Mouse (Mus musculus): Measurements from ENCODE around the gene Rnase2b.
"Not testable (repeated sequence)": the region's sequence is repeated elsewhere in the genome, so short reads cannot be mapped to it uniquely, and the experiment has no call there.

Gene Rnase2b

DNA sequence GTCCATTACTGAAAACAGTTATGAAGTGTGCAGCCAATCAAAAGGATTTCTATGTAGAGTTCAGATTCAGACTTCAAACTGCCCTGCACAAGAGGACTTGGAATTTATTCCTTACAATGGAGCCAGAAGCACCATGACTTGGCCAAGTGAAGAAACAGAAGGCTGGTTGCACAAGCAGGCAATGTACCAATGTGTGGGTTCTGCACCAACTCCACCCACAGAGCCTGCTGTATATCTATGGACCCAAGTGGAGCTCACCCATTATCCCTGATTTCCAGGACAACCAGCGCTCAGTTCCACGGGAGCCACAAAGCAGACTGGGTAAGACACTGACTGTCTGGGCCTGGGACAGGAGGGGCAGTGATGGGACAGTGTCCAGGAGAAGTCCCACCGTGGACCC, at the start of gene Rnase2b:
Gene Rnase2b (plus strand): TSS at position 285 of the 400 bp plus-strand sequence.
- not testable (repeated sequence) for DNase-seq (ENCODE audit: extremely low spot score, low read depth, low spot score)

DNA sequence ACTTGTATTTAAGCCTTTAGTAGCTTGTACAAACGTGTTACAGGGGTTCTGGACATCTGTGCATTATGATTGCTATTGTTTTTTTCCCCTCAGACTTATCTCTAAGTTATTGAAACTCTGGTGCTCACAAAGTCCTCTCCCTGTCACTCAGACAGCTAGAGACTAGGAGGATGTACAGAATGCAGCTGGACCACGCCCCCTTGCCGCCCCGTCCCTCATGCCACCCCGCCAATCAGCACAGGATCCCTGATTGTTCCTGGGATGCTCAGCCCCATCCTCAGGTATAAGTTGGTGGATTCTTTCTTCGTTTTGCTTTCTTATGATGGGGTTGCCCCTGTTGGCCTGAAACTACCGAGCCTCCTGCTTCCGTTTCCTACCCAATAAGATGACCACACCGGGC, 48.6 kb upstream of the Rnase2b start:
- DNase-seq (ENCODE audit: extremely low spot score, low read depth, low spot score): no peak

DNA sequence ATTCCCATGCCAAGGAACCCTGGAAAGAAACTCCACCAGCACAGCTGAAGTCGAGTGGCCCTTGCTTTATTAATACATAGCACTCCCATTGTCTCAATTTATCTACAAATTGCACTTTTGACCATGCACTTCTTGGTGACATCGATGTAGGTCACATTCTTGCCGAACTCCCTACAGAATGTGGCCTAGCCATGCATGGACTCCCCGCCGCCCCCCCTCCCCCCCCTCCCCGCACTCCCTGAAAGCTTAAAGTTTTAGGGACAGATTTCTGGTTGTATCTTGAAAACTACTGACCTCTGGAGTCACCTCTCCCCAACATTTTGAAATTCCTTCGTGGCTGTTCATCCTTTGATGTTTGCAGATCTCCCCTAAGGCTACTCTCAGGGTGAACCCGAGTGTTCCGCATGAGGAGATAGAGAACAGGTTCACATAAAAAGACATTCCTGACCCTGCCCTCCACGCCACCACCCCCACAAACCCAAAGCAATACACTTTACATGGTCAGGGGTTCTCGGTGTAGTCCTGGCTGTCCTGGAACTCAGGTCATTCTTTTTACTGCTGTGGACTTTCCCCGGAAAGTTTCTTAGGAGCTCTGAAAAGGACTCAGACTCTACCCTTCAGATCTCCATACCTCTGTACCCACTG, 48.0 kb upstream of the Rnase2b start, which contains the start of gene Eddm3b:
Gene Eddm3b (plus strand): TSS at position 511 of the 645 bp plus-strand sequence.
- no peak for DNase-seq (ENCODE audit: extremely low spot score, low read depth, low spot score)

DNA sequence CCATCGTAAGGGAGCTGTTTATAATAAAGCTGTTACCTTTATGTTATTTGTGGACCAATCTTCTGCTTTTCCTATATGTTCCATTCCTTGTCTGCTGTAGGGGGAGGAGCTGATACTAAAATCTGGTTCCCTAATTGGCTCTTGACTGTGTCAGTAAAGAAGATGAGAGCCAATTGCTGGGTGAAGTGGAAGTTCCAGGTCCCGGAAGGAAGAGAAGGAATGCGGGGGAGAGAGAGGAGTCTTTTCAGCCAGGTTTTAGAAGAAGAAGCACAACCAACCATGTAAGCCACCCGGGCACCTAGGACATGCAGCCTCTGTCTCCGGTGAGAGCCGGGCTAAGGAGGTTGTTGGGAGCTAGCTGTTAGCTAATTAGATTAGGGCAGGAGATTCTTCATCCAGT, 36.4 kb upstream of the Rnase2b start:
- no peak for DNase-seq (ENCODE audit: extremely low spot score, low read depth, low spot score)

DNA sequence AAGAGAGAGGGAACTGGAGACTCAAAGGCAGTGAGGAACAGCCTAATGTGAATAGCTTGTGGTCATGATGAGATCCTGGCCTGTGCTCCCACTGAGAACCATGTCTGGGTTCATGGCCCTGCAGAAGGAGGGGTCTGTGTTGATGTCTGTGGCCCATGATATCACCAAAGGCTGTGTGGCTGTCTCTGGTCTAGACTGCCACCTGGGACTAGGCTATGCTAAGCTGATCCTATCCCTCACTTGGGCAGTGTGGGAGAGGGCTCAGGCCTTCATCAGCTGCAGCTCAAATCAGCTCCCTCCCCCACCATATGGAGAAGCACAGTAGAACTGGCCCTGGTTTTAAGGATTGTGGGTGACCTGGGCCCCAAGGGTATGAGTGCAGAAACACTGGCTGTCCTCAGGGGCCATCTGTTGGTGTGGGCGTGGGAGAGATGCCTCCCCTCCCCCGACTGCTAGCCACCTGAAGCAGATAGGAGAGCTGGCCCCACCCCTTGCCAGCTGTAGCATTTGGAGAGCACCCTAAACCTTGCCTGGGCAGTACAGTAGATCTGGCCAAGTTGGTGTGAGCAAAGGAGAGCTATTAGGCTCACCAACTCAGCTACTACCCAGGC, 34.3 kb upstream of the Rnase2b start:
- DNase-seq (ENCODE audit: extremely low spot score, low read depth, low spot score): no peak

DNA sequence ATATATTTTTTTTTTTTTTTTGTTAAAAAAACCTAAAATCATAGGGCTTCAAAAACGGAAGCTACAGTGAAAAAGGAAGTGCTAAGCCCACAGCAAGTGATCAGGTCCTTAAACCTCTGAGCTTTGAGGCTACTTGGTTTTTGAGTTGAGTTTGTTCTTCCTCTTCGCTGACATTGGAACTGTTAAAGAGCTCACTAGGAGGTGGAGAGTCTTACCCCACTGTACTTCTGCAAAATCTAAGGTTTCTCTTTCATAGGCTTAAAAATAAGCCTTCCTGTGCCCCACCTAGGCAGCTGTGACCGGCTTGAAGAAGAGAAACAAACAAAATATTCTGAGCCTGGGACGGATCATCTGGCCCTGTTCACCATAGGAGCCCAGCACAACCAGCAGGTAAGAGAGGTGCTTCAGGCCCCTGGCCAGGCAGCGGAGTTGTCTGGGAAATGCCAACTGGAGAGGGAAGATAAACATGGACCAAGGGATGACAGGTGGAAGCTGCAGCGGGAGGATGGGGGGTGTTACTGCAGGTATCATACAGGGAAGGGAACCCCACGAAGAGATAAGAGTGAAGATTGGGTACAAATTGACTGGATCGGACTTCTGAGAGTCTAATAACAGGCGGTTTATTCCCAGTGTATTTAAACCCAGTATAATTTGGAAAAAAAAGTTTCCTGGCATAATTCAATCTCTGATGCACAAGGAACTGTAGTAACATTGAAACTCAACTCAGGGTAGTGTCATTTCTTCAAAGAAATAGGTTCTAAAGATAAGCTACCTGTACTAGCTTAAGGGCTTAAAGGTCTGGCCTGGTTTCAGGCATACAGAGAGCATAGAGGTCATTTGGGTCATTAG, 33.1 kb upstream of the Rnase2b start:
- DNase-seq (ENCODE audit: extremely low spot score, low read depth, low spot score): no peak

DNA sequence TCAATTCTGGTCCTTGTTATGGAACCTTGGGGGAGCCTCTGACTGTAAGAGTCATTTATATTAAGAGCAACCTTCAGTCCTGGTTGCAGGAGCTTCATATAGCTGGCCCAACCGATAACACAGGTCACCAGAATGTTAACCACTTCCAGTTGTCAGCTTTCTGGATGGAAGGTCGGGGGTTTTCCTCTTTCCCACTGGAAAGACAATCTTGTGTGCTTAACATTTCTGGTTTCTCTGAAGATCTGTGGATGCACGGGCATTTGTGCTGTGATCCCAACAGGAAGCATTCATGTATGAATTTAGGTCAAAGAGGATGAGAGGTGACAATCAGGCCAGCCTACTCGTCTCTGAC, 32.5 kb upstream of the Rnase2b start:
- no peak for DNase-seq (ENCODE audit: extremely low spot score, low read depth, low spot score)

DNA sequence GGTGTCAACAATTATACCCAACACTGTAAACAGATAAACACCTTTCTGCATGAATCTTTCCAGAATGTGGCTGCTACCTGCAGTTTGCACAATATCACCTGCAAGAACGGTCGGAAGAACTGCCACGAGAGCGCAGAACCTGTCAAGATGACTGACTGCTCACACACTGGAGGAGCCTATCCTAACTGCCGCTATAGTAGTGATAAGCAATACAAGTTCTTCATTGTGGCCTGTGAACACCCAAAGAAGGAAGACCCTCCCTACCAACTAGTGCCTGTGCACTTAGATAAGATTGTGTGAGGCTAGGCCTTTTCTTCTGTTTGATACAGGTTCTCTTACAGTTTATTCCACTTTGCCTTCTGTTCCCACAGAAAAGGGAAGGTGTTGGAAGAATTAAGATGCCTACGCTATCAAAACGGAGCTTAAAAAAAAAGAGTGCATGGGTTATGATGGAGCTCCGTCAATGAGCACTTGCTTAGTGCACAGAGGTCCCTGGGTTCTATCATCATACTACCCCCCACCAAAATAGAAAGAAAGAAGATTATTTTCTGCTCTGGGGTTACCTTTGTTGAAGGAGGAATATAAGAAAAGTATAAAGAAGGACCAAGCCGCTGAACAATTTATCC, 31.6 kb upstream of the Rnase2b start:
- no peak for DNase-seq (ENCODE audit: extremely low spot score, low read depth, low spot score)

DNA sequence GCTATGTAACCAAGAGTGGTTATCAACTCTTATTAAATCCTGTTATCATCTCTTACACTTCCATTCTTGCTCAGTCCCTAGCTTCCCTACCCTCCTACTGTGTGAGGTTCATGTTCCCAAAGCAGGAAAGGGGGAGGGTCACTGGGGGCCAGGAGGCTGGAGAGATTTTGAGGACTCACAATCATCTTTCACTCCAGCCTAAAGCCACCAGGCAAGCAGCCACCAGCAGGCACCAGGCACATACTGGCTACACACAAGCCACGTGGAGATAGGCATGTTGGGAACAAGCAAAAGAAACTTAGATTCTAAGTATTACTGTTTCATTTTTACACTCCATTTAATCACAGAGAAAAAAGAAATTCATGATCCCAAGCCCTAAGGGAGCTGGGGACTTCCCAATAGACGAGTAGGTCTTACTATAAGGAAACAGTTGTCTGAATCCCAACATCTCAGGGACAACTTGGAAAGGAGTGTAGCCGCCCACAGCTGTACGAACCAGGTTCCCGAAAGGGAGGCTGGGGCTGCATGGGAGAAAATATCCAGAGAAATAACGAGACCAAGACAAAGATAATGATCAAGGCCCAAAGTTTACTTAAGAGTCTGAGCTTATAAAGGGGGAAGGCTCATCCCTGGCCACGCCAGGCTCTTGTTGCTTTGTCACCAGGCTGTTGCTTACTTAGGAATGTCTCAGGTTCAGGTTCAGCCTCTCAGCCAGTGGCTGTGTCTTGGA, 30.8 kb upstream of the Rnase2b start:
- no peak for DNase-seq (ENCODE audit: extremely low spot score, low read depth, low spot score)

DNA sequence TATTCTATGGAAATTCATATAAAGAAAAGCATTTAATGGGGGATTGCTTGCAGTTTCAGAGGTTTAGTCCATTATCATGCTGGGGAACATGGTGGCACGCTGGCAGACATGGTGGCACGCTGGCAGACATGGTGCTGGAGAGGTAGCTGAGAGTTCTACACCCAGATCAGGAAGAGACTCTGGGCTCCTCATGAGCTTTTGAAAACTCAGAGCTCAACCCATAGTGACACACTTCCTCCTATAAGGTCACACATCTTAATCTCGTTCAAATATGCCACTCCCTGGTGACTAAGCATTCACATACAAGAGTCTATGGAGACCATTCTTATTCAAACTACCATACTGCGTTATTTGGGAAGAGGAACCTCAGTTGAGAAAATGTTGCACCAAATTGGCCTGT, 29.7 kb upstream of the Rnase2b start:
- DNase-seq (ENCODE audit: extremely low spot score, low read depth, low spot score): no peak

DNA sequence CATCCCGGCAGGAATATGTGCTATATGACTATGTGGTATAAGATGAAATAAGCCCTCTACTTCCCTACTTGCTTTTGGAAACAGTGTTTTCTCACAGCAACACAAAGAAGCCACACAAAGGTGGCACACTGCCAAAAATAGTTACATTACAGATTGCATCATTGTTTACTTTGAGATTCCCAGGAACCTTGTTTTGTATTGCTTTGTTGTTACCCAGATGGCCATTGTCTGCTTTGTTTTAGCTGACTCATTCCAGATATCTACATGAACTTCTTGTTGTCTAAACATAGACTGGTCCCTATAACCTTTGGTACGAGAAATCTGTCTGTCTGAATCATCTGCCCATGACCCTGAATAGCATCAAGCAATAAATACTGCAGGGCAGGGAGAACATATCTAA, 21.7 kb upstream of the Rnase2b start:
- no peak for DNase-seq (ENCODE audit: extremely low spot score, low read depth, low spot score)

DNA sequence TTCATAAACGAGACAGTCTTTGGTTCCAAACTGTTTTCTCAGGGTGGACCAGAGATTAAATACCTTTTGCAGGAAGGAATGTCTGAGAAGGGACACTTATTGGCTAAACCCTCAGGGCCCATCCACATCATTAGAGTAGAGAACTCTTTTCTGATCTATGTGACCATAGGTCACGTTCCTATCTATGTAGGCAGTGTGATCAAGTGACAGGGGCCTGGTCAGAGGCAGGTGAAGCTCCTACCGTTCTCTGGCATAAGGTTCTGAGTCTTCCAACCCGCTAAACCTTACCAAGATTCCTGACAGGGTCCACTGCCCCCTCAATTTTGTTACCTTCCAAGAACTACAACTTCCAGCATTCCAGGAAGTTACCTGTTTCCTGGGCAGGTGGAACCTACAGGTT, 19.9 kb upstream of the Rnase2b start:
- DNase-seq (ENCODE audit: extremely low spot score, low read depth, low spot score): no peak

DNA sequence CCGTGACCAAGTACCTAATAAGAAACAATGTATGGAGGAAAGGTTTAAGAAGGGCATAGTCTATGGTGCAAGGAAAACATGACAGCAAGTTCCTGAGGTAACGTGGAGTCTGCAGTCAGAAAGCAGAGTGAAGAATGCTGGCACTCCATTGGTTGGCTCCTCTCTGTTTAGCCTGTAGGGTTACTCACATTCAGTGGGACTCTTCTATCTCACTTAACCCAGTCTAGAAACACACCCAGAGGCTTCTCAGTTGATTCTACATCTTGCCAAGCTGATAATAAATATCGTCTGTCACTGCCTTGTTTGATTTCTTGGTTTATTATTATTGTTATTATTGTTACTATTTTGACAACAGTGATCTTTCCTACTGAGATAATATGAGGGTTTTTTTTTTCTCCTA, 19.5 kb upstream of the Rnase2b start:
- DNase-seq (ENCODE audit: extremely low spot score, low read depth, low spot score): no peak

DNA sequence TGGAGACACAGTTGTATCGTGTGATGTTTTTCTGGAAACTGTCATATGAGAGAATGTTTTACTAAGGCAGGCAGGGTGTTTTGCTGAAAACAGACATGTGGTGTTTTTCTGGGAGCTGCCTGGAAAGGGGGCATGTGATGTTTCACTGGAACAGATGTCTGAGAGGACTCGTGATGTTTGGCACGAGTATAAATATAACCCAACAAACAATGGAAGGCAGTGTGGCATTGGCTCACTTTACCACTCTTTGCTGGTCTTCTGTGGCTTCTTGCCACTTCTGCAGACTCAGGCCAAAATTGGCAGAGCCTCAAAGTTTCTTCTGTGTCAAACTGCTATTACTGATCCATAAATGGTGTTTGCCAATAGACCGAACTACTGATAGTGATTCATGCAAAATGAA, 18.8 kb upstream of the Rnase2b start:
- no peak for DNase-seq (ENCODE audit: extremely low spot score, low read depth, low spot score)

DNA sequence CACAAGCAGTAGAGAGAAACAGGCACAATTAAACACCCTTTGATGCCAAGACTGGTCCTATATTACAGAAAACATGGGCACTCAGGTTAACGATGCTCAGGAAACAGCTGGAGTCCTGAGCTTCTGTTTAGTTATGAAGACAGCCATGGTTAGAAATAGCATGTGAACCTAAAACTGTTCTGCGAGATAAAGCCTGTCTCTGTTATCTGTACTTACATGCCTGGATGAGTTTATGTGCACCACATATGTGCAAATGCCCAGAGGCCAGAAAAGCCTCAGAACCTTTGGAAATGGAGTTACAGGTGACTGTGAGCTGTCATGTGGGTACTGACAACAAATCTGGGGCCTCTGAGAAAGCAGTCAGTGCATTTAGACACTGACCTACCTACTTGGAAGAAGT, 18.1 kb upstream of the Rnase2b start:
- no peak for DNase-seq (ENCODE audit: extremely low spot score, low read depth, low spot score)

DNA sequence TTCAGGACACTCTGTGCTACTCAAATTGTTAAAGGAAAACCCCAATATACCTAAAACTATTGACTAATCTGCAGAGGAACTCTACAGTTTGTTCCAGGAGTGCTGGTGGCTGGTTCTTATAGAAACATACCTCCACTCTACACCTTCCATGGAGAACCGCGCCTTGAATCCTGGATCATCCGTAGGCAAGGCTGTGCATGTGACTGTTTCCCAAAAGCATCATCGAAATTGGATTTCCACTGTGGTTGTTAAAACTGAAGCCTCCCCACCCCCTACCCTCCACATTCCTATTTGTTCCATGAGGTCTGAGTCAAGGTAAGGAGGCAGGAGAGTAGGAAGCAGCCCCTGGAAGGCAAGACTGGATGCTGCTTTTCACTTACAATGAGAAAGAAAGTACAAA, 17.6 kb upstream of the Rnase2b start:
- no peak for DNase-seq (ENCODE audit: extremely low spot score, low read depth, low spot score)

DNA sequence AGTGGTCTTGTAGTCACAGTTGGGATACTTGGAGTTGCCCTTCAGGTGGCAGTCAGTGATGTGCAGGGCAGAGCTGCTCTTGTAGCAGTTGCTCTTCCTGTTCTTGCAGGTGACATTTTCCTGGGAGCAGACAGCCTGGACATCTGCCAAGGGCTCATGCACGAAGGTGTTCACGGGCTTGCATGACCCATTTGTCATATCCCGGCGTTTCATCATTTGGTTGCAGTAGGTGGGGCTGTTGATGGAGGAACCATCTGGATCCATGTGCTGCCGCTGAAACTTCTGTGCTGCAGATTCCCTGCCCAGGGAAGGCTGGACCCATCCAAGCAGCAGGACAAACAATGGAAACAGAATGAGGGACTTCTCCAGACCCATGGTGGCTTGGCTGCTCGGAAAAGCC, 16.5 kb upstream of the Rnase2b start:
- DNase-seq (ENCODE audit: extremely low spot score, low read depth, low spot score): no peak

DNA sequence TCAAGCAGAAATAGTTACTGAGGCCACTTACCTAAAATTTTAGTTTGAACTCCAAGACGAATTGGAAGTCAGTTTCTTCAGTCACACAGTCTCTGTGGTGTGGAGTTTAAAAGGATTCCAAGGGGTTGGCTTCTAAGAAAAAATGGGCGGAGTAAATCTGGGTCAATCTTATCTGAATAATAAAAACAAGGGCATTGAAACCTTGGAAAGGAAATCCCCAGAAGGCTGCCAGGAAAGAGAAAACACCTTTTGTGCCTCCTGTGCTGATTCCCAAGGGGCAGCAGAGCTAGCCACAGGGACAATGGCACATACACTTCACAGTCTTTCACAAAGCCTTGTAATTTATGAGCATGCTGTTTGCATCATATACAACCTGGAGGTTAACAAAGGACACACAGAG, 15.4 kb upstream of the Rnase2b start, which contains the start of gene Rnase1:
Gene Rnase1 (minus strand): TSS at position 101 of the 400 bp plus-strand sequence.
- no peak for DNase-seq (ENCODE audit: extremely low spot score, low read depth, low spot score)

DNA sequence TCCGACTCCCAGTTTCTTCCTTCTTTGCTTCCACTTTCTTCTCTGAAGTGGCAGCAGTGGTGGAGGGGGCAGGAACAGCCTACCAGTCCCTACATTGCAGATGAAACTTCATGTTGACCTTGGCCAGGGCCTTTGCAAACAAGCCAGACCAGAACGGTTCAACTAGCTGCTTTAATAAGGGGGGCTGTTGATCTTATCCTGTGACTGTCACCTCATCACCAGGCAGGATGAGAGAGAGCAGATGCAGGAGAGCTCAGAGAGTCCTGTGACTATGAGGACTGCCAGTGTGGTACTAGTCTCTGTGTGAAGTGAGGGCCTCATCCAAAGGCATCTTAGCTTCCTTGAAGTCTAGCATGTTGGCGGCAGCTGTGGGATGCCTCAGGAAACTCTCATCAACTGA, 14.1 kb upstream of the Rnase2b start:
- no peak for DNase-seq (ENCODE audit: extremely low spot score, low read depth, low spot score)

DNA sequence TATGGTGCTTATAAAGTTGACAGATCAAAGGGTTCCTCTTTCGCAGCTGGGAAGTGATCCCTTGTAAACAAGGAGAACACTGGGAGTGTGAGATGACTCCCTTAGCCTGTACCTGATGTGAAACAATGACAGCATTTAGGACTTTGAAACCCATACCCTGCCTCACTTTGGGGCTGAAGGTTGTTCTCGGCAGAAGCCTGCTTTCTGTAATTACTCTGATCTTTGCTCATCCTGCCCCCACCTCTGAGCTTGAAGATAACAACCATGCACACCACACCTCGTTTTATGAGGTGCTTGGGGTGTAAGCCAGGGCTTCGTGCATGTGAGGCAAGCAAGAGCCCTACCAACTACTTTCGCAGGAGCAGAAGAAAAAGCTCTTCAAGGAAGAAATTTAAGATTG, 12.9 kb upstream of the Rnase2b start:
- no peak for DNase-seq (ENCODE audit: extremely low spot score, low read depth, low spot score)
